Mouse (Mus musculus): ENCODE data around the gene Tlnrd1. TPM values are rescaled to one million over a fixed set of nuclear protein-coding genes. Genes with fewer than 3 reads are reported as not detected.

Tlnrd1 gene
- polyA plus RNA-seq, 1 experiment, result 24.1 TPM

GRCm38 (mm10) chr7:83851569-83852380, 32.3 kb downstream of the Tlnrd1 start:
- Histone ChIP-seq H3K4me1 (replicated peaks; ENCODE audit: control insufficient read depth, insufficient read depth, low read length) (peaks cover 12% of the 10 kb centered on the region), H3K27me3 (ENCODE audit: control insufficient read depth, insufficient read depth, low read length) (no peaks in the 10 kb centered on the region), H3K4me3 (ENCODE audit: control insufficient read depth, insufficient read depth, low read length) (no peak overlapping the region), H3K36me3 (ENCODE audit: control insufficient read depth, insufficient read depth, low read length) (no peaks in the 10 kb centered on the region), H3K27ac (ENCODE audit: control insufficient read depth, insufficient read depth, low read length) (no peak overlapping the region)
- no peak for TF ChIP-seq POLR2A (IDR thresholded peaks at IDR 0.05; ENCODE audit: control insufficient read depth, extremely low read depth, insufficient read depth, low read length, poor library complexity)
- TF ChIP-seq CTCF (IDR thresholded peaks at IDR 0.05; ENCODE audit: borderline replicate concordance, control insufficient read depth, extremely low read depth, insufficient read depth, low read length, poor library complexity), result no peak
- DNase-seq, result no peak
- 72% methylated on average over 5 of the region's 5 CpGs for WGBS

GRCm38 (mm10) chr7:83847187-83848075, 36.7 kb downstream of the Tlnrd1 start:
- Histone ChIP-seq H3K4me1 (replicated peaks; ENCODE audit: control insufficient read depth, insufficient read depth, low read length) (peaks cover 8% of the 10 kb centered on the region), H3K4me3 (ENCODE audit: control insufficient read depth, insufficient read depth, low read length) (no peak overlapping the region), H3K27me3 (ENCODE audit: control insufficient read depth, insufficient read depth, low read length) (no peaks in the 10 kb centered on the region), H3K27ac (ENCODE audit: control insufficient read depth, insufficient read depth, low read length) (no peak overlapping the region), H3K36me3 (ENCODE audit: control insufficient read depth, insufficient read depth, low read length) (no peaks in the 10 kb centered on the region)
- DNase-seq, result peak; percentile 10
- TF ChIP-seq POLR2A (IDR thresholded peaks at IDR 0.05; ENCODE audit: control insufficient read depth, extremely low read depth, insufficient read depth, low read length, poor library complexity), result no peak
- TF ChIP-seq CTCF (IDR thresholded peaks at IDR 0.05; ENCODE audit: borderline replicate concordance, control insufficient read depth, extremely low read depth, insufficient read depth, low read length, poor library complexity), result no peak
- WGBS, result 44% methylated on average over 5 of the region's 5 CpGs

- Histone ChIP-seq H3K27ac (ENCODE audit: control insufficient read depth, insufficient read depth, low read length) (no peak overlapping the region), H3K36me3 (ENCODE audit: control insufficient read depth, insufficient read depth, low read length) (no peaks in the 10 kb centered on the region), H3K4me1 (replicated peaks; ENCODE audit: control insufficient read depth, insufficient read depth, low read length) (peaks cover 6% of the 10 kb centered on the region), H3K27me3 (ENCODE audit: control insufficient read depth, insufficient read depth, low read length) (no peaks in the 10 kb centered on the region), H3K4me3 (ENCODE audit: control insufficient read depth, insufficient read depth, low read length) (no peak overlapping the region)
- 95% methylated on average over 3 of the region's 3 CpGs for WGBS
- no peak for DNase-seq
- TF ChIP-seq CTCF (IDR thresholded peaks at IDR 0.05; ENCODE audit: borderline replicate concordance, control insufficient read depth, extremely low read depth, insufficient read depth, low read length, poor library complexity) (no peak), POLR2A (IDR thresholded peaks at IDR 0.05; ENCODE audit: control insufficient read depth, extremely low read depth, insufficient read depth, low read length, poor library complexity) (no peak)
Measured at GRCm38 (mm10) chr7:83844807-83845206, 39.3 kb downstream of the Tlnrd1 start.

GRCm38 (mm10) chr7:83842486-83843259, 41.4 kb downstream of the Tlnrd1 start:
- WGBS, result 63% methylated on average over 6 of the region's 6 CpGs
- DNase-seq, result no peak
- H3K27ac ChIP-seq (ENCODE audit: control insufficient read depth, insufficient read depth, low read length), result no peak overlapping the region
- H3K4me3 ChIP-seq (ENCODE audit: control insufficient read depth, insufficient read depth, low read length), result no peak overlapping the region
- no peaks in the 10 kb centered on the region for H3K27me3 ChIP-seq (ENCODE audit: control insufficient read depth, insufficient read depth, low read length)
- TF ChIP-seq POLR2A (IDR thresholded peaks at IDR 0.05; ENCODE audit: control insufficient read depth, extremely low read depth, insufficient read depth, low read length, poor library complexity), result no peak
- TF ChIP-seq CTCF (IDR thresholded peaks at IDR 0.05; ENCODE audit: borderline replicate concordance, control insufficient read depth, extremely low read depth, insufficient read depth, low read length, poor library complexity), result no peak
- peaks cover 6% of the 10 kb centered on the region for H3K4me1 ChIP-seq (replicated peaks; ENCODE audit: control insufficient read depth, insufficient read depth, low read length)
- H3K36me3 ChIP-seq (ENCODE audit: control insufficient read depth, insufficient read depth, low read length), result no peaks in the 10 kb centered on the region

GRCm38 (mm10) chr7:83840076-83840475, 44.0 kb downstream of the Tlnrd1 start:
- no peak overlapping the region for H3K27ac ChIP-seq (ENCODE audit: control insufficient read depth, insufficient read depth, low read length)
- H3K4me3 ChIP-seq (ENCODE audit: control insufficient read depth, insufficient read depth, low read length), result no peak overlapping the region
- no peak for TF ChIP-seq POLR2A (IDR thresholded peaks at IDR 0.05; ENCODE audit: control insufficient read depth, extremely low read depth, insufficient read depth, low read length, poor library complexity)
- TF ChIP-seq CTCF (IDR thresholded peaks at IDR 0.05; ENCODE audit: borderline replicate concordance, control insufficient read depth, extremely low read depth, insufficient read depth, low read length, poor library complexity), result no peak
- WGBS, result 93% methylated on average over 2 of the region's 2 CpGs
- H3K4me1 ChIP-seq (replicated peaks; ENCODE audit: control insufficient read depth, insufficient read depth, low read length), result no peaks in the 10 kb centered on the region
- H3K27me3 ChIP-seq (ENCODE audit: control insufficient read depth, insufficient read depth, low read length), result no peaks in the 10 kb centered on the region
- H3K36me3 ChIP-seq (ENCODE audit: control insufficient read depth, insufficient read depth, low read length), result no peaks in the 10 kb centered on the region
- no peak for DNase-seq
